21 mouse cellular contexts compared by ENCODE assay signal in the genomic region with DNA sequence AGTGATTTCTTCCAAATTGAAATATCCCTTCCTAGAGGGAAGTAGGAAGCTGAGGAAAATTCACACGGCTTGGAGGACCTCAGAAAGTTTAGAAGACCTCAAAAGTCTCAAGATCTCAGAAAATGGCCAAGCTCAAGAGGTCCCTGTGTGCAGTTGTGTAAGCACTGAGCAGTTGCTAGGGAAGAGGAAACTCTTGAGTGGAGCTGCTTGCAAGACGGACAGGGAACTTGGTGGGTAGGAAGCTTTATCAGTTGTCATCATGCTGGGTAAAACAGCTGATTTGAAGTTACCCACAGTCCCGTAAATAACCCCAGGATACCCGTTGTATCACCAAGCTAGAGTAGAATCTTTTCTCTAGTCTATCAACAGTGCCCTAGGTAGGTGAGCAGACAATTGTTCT. TPM values are rescaled to one million over a fixed set of nuclear protein-coding genes. Genes with fewer than 3 reads are reported as not detected.
"Had no signal": no experiment of that assay in that cellular context is flagged by ENCODE, and none has a peak within 500 bp of the region (broad histone marks: within the 10 kb centered on the region; RNA-seq: fewer than 3 reads in every experiment).

No protein-coding gene starts in this region.

- H3K9me3 ChIP-seq: liver, embryonic 13.5 days; liver, embryonic 15.5 days; lung, embryonic 15.5 days; midbrain, embryonic 12.5 days; neural tube, embryonic 12.5 days had no signal

- H3K4me3 ChIP-seq: liver, embryonic 13.5 days; liver, embryonic 15.5 days; lung, embryonic 15.5 days; megakaryocyte, embryonic 14.5 days; midbrain, embryonic 12.5 days; neural tube, embryonic 12.5 days had no signal

- H3K9ac ChIP-seq: liver, embryonic 13.5 days; liver, embryonic 15.5 days; liver, postnatal 0 days; lung, embryonic 15.5 days; midbrain, embryonic 12.5 days; neural tube, embryonic 12.5 days had no signal

- H3K4me2 ChIP-seq: liver, embryonic 13.5 days; liver, embryonic 15.5 days; lung, embryonic 15.5 days; midbrain, embryonic 12.5 days; neural tube, embryonic 12.5 days had no signal

- ATAC-seq: liver, postnatal 0 days; lung, postnatal 0 days; midbrain, embryonic 16.5 days had no signal

- H3K27me3 ChIP-seq: liver, embryonic 13.5 days; liver, embryonic 15.5 days; lung, embryonic 15.5 days; megakaryocyte, embryonic 14.5 days; midbrain, embryonic 12.5 days; neural tube, embryonic 12.5 days had no signal

- H3K27ac ChIP-seq: liver, embryonic 13.5 days; liver, embryonic 15.5 days; lung, embryonic 15.5 days; macrophage; midbrain, embryonic 12.5 days; neural tube, embryonic 12.5 days had no signal

- H3K4me1 ChIP-seq: liver, embryonic 13.5 days; liver, embryonic 15.5 days; lung, embryonic 15.5 days; megakaryocyte, embryonic 14.5 days; midbrain, embryonic 12.5 days; neural tube, embryonic 12.5 days had no signal

- H3K36me3 ChIP-seq: liver, embryonic 13.5 days; liver, embryonic 15.5 days; lung, embryonic 15.5 days; midbrain, embryonic 12.5 days; neural tube, embryonic 12.5 days had no signal

- DNase-seq: liver, embryonic 13.5 days; liver, postnatal 0 days; lung, adult 2 months; lung, postnatal 14 days; lung, postnatal 36 days; midbrain, embryonic 14.5 days; right cerebral cortex, postnatal 25 days; right cerebral cortex, postnatal 4 days; spleen, adult 18-20 months; thymus, adult 2 months; thymus, postnatal 36 days had no signal

RNA-seq across cellular contexts. Expression of a gene that starts 12.0 kb away (rescaled TPM):
- total RNA-seq: monocyte, adult 5-6 weeks; neutrophil, adult 5-6 weeks had no signal
- polyA plus RNA-seq: macrophage had no signal
